Mouse (Mus musculus) gastrocnemius, adult 8-10 months (tissue): Measurements from ENCODE around the gene Iqsec1. TPM values are rescaled to one million over a fixed set of nuclear protein-coding genes. Genes with fewer than 3 reads are reported as not detected.

Experiments
- DNase-seq, 2 experiments: peaks; one replicate each; pipeline ENCODE4 v3.0.0; 2022; ENCODE audit warnings: low spot score in 2 of 2
- total RNA-seq, 4 experiments: library from RNA; stranded (reverse); gene quantifications; 2 replicates each; pipeline ENCODE4 v1.2.4; 2022

The Iqsec1 gene
- total RNA-seq, 4 experiments from 2014 or later: 103 to 120 (median 106) TPM

DNA sequence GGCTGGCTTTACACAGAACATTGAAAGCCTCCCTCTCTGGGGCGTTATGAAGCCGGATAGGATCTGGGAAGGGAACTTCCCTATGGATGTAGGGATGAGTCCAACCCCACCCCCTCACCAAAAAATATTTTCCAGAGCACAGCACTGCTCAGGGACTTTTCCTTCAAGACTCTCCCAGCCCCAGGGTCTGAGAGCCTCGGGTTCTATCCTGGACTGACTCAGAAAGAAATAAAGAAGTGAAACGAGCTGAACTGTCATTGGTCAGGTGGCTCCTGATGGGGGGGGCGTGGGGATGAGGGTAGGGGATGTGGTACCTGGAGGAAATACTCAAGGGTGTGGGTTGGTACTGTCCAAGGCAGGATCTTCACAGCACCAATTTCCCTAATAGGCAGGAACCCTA, 231.9 kb downstream of the Iqsec1 start:
- DNase-seq: no peak

DNA sequence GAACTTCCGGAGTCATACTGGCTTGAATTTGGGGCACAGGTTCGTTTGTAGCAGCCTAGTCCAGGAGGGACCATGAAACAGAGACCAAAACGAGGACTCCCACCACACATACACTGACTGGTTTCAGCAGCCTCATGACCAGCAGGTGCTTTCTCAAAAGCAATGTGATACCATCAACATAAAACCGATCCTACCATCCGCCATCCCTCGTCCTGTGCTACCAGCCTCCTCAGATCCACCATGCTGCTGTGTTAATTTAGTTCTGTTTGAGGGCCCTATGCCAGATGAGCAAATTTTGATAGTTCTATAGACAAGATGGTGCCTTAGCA, 232.9 kb downstream of the Iqsec1 start:
- DNase-seq: no peak

DNA sequence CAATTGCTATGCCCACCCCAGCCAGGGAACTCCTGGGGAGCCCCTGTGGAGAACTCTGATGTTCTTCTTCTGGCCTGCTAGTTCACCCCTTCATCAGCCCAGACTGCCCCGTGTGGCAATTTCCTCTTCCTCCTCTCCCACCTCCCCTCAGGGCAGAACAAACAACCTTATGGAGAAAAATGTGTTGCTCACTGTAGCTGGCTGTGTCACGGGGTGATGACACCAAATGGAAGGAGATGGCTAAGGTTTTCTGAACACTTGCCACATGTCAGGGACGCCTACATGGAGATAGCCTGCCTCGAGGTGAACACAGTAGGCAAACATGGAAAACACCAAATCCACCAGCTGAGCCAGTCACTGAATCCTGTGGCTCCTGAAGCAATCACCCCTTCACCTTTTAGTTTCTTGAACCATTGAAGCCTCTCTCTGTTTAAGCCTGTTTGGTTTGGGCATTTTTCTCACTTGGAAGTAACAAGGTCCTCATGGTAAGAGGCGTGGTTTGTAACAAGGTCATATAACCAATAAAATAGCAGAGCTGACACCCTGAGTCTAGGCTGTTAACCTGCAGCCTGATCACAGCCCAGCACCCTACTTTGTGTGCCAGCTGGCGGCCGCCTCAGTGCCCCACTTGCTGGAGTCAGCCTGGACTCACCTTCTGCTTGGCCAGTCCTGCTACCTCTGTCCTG, 233.4 kb downstream of the Iqsec1 start:
- no peak for DNase-seq

DNA sequence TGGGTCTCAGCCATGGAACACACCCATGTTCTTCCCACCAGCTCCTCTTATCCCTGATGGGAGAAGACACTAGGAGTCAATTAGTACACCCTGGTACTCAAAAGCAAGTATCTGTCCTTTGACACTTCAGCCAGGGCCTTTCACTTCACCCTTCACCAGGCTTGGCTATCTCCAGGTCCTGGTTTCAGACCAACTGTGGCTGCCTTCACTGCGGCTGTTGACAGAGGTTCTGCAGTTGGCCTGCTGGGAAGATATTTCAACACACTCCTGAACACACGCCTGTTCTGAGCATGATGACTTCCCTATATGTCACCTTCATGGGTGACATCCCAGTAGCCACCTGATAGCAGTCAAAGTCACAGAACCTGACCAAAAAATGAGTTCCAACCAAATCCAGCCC, 234.4 kb downstream of the Iqsec1 start:
- no peak for DNase-seq

DNA sequence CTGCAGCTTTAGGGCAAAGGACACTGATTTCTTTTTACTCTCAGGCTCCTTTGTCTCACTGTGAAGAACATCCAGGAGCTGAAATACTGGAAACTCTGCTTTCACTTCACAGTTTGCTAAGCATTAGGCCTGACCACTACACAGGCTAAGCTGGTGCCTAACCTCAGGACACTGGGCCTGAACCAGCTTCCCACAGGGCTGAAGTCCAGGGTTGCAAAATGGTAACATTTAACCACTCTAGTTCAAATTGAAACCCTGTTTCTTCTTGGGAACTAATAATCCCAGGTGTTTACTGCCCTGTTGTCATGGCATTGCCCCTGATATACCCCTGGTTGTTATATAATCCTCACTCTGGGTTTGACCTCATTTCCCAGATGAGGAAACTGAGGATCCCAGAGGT, 234.8 kb downstream of the Iqsec1 start:
- no peak for DNase-seq

DNA sequence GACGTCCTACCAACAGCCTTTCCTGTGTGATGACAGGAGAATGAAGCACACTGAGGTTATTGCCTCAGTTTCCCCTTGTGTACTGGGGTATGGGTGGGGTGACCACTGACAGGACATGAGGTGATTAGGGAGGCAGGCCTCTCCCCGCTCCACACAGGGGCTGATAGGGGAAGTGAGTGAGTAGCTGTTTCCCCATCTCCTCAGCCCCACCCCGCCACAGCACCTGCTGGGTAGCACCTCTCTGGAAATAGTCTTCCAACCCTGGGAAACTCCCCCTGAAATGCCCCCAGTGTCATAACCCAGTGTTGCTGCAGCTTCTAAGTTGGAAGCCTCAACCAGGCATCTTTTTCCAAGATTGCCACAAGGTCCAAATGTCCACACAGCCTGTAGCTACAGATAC, 236.9 kb downstream of the Iqsec1 start:
- no peak for DNase-seq

DNA sequence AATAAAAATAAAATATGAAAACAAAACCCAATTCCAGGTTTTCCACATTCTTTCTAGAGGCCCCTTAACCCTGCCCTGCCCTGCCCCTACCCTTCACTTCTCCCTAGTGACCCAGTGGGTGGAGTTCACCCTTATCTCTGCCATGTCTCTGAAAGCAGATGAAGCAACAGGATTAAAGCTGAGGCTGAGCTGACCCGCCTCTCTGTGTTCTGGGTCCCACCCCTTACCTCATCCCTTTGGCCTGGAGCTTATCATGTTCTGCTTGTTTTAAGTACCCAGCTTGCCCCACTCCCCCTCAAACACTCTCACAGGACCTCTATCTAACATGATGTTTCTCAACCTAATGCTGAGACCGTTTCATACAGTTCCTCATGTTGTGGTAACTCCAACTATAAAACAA, 238.4 kb downstream of the Iqsec1 start:
- no peak for DNase-seq

DNA sequence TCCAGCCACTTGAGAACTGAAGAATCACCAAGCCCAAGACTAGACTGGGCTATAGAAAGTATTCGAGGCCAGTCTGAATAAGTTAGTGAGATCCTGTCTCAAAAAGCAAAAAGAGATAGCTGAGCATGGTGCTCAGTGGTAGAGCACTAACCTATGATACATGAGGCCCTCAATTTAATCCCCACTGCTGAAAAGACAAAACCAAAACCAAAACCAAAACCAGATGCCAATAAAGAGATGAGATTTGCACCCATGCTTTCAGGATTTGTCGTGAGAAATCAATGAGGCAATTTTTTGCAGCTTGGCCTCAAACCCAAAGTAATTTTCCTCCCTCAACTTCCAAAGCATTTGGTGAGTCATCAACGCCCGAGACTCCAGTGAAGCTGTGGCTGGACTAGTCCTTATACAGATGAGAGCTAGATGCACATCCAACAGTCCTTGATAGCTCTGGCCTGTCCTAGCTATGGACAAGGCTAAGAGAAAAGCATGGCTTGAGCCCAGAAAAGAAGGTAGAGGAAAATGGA, 239.0 kb downstream of the Iqsec1 start:
- no peak for DNase-seq

DNA sequence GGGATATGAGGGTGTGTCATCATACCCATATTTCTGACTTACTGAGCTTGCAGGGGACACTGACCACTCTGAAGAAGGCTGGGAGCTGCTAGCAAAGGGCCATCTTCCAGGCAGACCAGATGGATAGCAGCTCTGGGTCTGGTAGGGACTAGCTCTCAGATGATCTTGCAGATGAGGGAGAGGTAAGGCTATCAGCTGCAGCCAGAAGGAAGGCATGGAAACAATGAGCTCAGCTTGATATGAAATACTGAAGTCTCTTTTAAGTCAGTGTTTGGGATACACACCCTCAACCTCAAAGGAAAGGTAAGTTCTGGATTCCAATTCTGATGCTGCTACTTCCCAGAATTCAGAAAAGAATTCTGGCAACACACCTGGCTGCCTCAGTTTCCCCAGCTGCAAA, 239.5 kb downstream of the Iqsec1 start:
- no peak for DNase-seq

DNA sequence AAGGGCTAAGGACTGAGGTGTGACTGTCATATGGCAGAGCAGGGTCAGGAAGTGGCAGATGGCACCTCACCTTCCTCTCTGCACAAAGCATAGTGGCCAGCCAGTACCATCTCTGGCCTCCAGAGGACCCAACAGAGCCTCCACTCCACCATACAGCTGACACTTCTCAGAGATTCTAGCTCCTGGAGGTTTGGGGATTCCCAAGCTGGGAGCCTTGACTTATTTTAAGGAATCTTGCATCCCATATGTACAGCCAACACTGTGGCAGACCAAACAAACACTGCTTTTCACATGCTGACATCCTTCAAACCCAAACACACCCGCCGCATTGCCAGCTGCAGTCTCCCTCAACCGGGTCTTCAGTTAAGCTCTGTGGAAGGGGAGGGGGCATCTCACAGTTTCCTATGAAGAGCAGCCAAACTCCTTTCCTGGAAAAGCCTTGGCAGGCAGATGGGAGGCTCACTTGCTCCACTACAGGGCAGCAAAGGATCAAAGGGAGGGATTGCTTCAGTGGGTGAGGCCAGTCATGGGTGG, 242.1 kb downstream of the Iqsec1 start:
- DNase-seq: no peak

DNA sequence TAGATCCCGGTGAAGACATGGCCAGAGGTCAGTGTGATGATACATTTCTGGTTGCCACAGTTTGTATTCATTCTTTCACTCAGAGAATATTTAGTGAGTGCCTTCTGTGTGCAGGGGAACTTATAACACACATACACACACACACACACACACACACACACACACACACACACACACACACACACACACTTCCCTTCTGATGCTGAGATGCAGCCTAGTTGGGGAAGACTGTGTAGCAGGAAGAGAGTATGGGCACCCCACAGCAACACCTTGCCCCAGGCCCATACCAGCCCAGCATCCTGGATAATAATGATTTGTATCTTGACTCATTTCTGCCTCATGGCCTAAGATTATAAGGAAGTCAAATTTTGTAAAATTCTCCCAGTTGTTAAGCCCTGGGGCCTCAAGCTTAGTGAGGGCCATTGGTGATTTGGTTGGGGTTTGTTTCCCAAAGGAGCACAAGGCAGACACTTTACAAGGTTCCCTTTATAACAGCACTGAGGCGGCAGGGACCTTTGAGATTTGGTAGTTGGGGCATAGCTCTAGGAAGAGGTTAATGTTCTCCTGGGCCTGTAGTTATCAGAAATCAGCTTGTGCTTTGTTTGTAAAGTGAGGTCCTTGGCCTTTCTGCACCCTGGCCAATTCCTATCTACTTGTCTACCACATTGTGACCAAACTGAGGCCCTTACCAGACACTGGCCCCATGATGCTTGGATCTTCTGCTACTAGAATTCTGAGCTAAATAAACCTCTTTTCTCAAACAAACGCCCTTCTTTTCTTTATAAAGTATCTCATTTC, 242.9 kb downstream of the Iqsec1 start:
- DNase-seq: no peak

DNA sequence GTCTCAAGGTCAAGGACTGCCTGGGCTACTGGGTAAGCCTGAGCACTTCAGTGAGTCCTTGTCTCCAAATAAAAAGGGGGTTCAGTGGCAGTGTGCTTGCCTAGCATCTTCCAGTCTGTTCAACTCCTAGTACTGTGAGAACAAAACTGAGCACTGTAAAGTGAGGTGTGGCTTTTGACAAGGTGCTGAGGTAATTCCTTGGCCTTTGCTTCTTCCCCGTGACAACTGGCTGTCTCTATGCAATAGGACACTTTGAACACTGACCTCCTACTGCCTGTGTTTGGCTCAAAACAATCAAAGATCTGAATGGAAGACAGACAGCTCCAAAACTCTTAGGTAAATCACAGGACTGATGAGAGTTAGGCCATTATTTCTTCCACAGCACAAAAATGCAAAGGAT, 246.0 kb downstream of the Iqsec1 start:
- no peak for DNase-seq

DNA sequence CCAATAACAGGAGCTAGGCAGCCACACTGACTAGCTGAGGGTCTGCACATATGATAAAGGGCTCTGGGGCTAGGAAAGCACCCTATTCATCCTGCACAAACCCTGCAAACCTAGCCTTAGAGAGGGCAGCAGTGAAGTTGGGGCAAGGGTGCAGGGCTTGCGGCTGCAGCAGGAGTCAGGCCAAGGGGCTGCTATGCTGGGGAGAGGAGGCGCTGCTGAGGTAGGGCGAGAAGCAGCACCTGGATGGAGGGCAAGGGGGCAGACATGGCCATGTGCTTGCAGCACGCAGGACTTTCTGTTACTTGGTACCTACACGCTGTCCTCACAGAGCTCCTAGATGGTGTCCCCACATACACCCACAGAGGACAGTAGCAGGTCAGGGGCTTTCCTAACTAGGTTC, 246.8 kb downstream of the Iqsec1 start:
- no peak for DNase-seq

DNA sequence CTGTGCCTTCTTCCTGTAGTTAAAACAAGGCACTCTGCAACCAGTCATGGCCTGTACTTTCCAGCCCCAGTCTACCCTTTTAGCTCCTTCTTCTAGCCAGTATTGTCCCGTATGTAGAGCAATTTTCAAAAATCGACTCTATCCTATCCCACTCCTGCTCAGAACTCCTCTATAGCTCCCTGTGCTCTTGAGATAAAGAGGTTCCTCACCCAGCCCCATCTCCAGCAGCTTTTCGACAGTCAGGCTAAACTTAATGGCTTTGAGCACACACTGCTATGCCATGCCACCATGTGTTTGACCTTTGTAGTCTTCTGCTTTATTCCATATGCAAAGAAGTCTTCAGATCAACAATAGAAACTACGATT, 247.4 kb downstream of the Iqsec1 start:
- DNase-seq: no peak

DNA sequence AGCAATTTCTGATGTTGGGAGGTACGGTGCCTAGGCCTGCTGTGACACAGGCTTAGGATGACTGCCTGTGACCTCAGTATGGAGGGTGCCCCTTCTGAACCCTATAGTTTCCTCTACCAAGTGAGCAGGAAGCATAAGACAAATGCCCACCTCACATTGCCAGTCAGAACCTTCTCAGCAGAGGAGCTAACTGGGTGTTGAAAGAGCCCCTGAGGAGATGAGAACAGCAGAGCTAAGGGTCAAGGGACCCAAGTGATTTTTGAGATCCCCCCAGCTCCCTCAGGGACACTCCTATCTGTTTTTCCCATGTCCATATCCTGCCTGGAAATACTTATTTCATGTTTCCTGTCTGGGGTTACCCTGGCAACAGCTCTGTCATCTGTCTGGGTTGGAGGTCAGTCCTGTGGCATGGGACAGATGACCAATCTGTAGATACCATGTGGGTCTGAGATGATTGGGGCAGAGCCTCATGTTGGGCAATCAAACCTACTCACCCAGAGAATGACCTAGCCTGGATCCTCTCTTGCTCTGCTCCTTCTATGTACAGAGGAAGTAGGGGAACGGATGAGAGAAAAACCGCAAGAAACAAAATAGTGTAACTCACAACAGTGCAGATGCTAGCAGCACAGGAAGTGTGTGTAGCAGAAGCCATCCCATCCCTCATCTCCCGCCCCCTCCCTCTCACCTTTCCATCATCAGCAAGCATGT, 248.0 kb downstream of the Iqsec1 start:
- no peak for DNase-seq

DNA sequence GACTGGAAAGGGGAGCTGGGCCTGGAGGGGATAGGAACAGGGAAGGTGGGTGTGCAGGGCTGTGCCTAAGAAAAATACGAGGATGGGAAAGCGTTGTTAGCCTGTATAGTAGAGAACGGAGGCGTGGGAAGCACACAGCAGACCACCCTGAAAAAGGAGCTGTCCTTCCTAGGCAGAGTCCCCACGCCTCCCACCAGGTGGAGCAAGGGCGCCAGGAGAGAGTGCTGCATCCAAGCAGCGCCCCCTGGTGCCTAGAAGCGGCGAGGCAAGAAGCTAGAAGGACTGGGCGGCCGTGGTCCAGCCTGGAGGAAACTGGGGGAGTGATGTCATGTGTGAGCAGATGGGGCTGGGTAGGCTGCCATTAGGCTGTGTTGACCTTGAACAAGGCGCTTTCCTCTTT, 251.1 kb downstream of the Iqsec1 start:
- DNase-seq: peak; percentile 76 to 87

DNA sequence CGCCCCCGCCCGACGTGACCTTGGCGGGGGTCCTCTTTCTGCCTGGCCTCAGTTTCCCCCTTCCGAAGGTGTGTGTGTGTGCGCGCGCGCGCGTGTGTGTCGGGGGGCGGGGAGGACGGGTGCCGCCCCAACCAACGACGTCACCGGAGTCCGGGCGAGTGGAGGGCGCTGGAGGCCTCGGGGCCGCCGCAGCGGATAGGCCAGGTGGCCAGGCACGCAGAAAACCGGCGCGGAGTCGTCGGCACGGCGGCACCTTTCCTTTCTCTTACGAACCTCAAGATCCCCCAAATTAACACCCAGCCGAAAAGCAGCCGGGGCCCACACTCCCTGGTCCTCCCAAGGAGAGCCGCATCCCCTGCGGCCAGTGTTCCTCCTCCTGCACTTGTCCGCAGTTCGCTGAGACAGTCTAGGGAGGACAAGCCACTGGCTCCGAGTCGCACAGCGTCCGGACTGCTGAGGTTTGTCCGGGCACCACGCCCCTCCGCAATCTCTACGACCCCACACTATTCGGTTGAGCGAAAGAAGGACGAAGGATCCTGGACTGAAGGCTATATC, 251.7 kb downstream of the Iqsec1 start:
- DNase-seq: peak; percentile 31 to 49

DNA sequence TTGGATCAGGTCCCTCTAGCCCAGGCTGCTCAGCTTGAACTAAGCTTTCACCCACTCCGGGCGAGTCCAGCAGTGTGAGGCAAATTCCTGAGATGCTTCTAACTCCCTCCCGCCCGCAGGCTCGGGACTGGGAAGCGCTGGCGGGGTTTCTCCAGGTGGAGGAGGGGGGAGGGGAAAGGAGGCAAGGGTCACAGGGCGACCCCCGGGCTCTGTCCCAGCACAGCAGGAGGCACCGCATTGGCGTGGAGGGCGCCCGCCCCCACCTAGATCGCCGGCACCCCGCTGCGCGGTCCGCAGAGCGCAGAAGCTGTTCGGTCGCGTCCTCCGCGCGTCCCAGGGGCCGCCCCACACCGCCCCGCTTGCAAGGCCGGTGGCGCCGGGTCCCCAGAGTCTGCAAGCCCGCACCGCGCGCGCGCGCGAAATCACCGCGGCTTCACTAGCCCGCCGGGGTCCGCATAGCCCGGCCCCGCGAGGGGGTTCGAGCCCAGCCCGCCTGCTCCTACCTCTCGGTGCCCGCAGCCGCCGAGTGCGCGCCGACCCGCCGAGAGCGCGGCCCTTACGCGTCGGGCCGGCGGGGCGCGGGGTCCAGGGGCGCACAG, 252.3 kb downstream of the Iqsec1 start:
- peak in 1 of 2 experiments; percentile 36 for DNase-seq

DNA sequence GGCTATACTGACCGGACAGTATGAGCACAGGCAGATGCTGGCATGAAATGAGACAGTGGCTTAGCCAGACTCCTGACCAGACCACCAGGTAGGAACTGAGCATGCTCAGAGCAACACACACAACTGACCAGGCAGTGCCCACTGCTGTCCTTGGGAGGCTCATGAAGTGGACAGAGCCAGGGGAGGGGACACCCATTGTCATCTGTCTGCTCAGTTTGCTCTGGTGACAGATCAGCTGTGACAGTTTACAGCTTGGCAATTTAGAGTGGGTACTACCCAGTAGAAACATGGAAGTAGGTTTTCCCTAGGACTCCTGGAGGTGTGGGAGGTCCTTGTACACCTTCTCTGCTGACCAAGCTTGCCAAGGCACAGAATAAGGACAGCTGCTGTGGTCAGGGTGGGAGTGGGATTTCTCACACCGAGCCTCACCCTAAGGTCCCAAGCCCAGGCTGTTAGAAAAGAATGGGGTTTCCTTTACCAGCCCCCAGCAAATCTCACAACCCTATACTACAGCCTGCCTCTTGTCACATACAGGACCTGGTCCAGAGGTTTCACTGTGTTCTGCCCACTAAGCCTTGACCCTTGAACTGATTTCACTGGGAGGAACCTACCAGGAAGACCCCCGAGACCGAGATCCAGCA, 253.0 kb downstream of the Iqsec1 start:
- no peak for DNase-seq

DNA sequence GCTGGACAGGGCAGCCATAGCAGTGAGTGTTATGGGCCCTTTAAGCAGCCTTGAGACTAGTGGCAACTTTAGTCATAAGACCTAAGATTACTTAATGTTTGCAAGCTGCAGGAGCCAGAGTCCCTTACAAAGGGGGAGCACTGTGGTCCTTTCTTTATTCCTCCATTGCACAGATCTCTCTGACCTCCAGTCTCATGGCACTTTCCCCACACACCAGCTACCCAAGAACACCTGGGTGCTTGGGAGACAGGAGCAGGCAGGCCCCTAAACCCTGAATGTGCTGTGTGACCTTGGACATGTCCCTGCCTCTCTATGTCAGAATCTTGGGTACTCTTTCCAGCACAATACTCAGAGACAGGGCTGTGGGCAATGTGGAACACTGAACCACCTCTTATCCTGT, 253.7 kb downstream of the Iqsec1 start:
- no peak for DNase-seq

DNA sequence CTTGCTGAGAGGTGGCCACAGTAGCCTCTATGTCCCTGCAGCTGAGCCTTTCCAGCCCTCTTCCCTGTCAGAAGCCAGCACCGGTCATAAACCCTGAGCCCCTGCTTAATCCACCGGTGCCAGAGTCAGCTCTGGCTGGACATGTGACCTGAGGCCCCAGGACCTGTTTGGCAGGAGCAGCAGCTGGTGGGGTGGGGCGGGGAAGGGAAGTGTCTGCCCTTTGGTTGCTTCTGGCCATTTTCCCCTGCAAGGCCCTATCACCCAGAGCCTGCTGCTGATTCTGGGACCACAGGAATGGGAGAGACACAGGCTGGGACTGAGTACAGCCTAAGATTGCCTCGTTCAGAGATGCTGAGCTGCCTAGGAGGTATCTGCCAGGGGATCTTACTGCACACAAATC, 257.2 kb downstream of the Iqsec1 start:
- no peak for DNase-seq
